Mouse (Mus musculus): Measurements from ENCODE around the gene Hist1h2be.
"Not testable (repeated sequence)": the region's sequence is repeated elsewhere in the genome, so short reads cannot be mapped to it uniquely, and the experiment has no call there.

The Hist1h2be gene

GRCm38 (mm10) chr13:23551146-23551834 lies 69.6 kb downstream of the Hist1h2be start, which contains the start of gene Hist1h4f:
Hist1h4f (minus strand) TSS chr13:23551648.
- peak; percentile 91 for DNase-seq (ENCODE audit: low spot score)

GRCm38 (mm10) chr13:23550761-23551145 lies 70.2 kb downstream of the Hist1h2be start:
- DNase-seq (ENCODE audit: low spot score) = no peak

GRCm38 (mm10) chr13:23546694-23547093 lies 74.2 kb downstream of the Hist1h2be start:
- no peak for DNase-seq (ENCODE audit: low spot score)

- not testable (repeated sequence) for DNase-seq (ENCODE audit: low spot score)
These were observed 76.2 kb downstream of the Hist1h2be start for GRCm38 (mm10) chr13:23544787-23545120.

GRCm38 (mm10) chr13:23543965-23544786 lies 76.7 kb downstream of the Hist1h2be start, which contains the start of gene Hist1h3f:
Hist1h3f (plus strand) TSS chr13:23544052.
- DNase-seq (ENCODE audit: low spot score) = peak; percentile 90

DNA sequence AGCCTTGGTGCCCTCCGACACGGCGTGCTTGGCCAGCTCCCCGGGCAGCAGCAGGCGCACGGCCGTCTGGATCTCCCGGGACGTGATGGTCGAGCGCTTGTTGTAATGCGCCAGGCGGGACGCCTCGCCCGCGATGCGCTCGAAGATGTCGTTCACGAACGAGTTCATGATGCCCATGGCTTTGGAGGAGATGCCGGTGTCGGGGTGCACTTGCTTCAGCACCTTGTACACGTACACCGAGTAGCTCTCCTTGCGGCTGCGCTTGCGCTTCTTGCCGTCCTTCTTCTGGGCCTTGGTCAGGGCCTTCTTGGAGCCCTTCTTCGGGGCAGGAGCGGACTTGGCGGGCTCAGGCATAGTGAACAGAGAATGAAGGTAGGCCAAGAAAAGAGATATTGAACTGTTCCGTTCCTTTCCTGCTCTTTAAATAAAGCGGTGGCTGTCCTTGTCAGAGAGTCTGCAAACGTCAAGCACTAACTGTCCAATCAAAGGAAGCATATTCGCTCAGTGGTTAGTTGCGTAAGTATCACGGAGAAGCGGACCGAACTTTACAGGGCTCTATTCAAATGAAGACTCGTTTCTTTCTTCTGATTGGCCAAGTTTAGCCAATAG lies 77.8 kb downstream of the Hist1h2be start, which contains the start of gene Hist1h2bh:
Gene Hist1h2bh (minus strand): TSS at position 394 of the 609 bp plus-strand sequence.
- DNase-seq (ENCODE audit: low spot score) = peak; percentile 85

DNA sequence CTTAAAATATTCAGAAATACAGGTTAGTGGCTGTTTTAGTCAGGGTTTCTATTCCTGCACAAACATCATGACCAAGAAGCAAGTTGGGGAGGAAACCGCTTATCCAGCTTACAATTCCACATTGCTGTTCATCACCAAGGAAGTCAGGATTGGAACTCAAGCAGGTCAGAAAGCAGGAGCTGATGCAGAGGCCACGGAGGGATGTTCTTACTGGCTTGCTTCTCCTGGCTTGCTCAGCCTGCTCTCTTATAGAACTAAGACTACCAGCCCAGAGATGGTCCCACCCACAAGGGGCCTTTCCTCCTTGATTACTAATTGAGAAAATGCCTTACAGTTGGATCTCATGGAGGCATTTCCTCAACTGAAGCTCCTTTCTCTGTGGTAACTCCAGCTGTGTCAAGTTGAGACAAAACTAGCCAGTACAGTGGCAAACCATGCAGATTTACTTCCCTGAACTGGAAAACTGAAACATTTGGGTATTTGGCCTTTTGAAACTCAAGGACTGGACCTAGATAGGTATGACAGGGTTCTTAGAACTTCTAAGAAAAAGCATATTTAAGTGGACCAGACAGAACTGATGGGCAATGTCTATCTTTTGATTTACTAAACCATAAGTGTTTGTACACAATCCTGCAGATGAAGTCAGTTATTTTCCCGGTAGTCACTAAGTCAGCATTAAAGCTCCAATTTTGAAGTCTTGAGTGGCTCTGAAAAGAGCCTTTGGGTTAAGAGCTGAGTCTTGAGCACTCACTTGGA lies 78.5 kb downstream of the Hist1h2be start:
- DNase-seq (ENCODE audit: low spot score) = not testable (repeated sequence)

DNA sequence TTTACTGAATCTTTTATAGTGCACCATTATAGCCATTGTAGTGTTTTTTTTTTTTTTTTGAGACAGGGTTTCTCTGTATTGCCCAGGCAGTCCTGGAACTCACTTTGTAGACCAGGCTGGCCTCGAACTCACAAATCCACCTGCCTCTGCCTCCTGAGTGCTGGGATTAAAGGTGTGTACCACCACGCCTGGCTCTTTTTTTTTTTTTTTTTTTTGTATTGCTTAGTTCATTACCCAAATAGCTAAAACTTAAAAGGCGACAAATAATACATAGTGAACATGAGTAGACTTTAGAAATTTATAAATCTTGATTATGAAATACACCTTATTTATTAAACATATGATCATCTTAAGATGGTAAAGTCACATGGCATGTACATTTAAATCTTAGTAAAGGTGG lies 79.4 kb downstream of the Hist1h2be start:
- DNase-seq (ENCODE audit: low spot score) = no peak

GRCm38 (mm10) chr13:23539821-23540220 lies 81.1 kb downstream of the Hist1h2be start:
- DNase-seq (ENCODE audit: low spot score) = not testable (repeated sequence)

DNA sequence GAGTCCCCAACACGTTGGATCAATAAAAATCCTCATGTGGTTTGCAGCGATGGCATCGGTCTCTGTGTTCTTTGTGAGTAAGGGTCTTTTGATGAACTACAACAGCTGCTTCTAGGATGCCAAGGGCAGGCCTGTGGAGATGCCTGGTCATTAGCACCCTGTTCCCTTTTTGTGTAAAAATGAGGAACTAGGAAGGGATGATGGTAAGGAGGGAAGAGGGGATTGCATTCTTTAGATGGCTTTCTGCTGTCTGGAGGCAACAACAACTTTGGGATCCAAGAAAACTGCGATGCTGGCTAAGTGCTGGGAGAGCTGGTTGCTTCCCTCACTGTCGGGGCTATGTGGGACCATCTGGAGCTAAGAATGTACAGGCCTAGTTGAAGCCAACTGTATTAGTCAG lies 82.7 kb downstream of the Hist1h2be start:
- no peak for DNase-seq (ENCODE audit: low spot score)

DNA sequence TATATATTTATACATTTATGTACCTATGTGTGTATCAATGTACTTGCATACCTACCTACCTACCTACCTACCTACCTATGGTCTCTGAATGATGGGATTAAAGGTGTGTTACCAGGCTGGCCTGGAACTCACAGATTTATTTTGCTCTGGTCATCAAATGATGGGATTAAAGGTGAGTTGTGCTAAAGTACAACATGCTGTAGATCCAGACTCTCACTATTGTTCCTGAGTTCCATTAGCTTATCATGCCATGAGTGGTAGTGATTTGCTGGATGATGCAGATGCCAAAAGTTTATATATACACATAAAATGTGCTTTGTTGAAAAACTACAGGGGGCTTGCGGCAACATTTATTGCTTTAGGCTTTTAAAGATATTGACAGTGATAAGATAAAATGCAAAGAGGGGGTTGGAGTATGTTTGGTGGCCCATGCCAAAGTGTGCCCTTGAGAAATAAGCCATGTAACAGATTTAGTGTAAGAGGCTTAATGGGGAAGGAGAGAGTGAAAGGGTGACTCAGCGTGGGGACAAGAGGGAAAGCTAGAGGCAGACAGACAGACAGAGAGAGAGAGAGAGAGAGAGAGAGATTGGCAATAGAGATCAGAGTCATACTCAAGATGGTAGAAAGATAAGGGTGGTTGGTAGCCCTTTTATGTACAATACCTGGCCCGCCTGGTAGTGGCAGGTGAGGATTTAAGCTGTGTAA lies 83.8 kb downstream of the Hist1h2be start:
- no peak for DNase-seq (ENCODE audit: low spot score)

DNA sequence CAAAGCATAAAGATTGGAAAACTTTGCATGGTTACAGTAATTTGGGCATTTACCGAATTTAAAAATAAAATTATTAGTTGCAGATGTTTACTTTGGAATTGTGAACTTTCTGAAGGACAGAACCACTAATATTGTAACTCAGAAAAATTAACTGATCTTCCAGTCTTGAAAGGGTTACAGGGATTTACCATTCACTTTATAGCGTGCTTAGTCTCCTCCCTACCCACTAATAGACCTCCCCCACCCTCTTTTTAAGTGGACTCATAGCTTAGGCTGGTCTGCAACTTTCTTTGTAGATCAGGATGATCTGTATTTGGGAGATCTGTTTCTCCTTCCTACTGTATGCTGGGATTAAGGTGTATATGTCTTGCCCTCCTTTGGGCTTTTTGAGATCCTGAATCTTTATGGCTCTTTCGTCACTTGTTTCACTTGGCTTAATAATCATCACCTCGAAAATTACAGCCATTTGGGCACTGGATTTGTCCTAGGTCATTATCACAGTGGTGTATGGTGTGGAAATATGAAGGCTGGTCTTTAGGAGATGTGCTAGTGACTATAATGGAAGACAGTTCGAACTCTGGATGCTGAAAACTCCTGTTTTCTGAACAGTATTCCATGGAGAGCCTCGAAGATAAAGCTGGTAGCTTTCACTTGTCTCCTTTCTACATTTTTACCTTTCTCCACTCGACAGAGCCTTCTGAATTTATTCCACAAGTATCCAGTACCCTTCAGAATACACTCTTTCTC lies 84.7 kb downstream of the Hist1h2be start:
- DNase-seq (ENCODE audit: low spot score) = no peak

DNA sequence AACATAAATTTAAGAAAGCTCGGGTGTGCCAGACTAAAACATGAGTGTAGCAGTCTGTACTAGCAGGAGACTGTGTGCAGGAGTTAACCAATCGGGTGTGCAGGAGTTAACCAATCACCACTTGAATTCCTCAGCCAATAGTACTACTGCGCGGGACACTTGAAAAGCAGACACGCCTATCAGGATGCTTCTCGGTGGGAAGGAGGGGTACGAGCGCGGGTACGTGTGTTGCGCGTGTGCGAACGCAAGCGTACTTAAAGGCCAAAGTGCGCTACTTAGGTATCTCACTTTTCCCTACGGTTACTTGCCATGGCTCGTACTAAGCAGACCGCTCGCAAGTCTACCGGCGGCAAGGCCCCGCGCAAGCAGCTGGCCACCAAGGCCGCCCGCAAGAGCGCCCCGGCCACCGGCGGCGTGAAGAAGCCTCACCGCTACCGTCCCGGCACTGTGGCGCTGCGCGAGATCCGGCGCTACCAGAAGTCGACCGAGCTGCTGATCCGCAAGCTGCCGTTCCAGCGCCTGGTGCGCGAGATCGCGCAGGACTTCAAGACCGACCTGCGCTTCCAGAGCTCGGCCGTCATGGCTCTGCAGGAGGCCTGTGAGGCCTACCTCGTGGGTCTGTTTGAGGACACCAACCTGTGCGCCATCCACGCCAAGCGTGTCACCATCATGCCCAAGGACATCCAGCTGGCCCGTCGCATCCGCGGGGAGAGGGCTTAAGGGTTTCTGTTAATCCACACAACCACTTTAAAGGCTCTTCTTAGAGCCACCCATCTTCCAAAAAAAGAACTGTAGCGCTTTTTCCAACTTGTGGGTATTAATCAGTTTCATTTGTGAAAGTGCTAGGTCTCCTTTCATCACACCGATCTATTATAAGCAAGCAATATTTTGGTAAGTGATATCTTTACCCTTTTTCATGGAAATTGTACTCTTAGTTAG lies 85.5 kb downstream of the Hist1h2be start, which contains the start of gene Hist1h3g:
Gene Hist1h3g (plus strand): TSS at position 286 of the 939 bp plus-strand sequence.
- peak; percentile 91 for DNase-seq (ENCODE audit: low spot score)

DNA sequence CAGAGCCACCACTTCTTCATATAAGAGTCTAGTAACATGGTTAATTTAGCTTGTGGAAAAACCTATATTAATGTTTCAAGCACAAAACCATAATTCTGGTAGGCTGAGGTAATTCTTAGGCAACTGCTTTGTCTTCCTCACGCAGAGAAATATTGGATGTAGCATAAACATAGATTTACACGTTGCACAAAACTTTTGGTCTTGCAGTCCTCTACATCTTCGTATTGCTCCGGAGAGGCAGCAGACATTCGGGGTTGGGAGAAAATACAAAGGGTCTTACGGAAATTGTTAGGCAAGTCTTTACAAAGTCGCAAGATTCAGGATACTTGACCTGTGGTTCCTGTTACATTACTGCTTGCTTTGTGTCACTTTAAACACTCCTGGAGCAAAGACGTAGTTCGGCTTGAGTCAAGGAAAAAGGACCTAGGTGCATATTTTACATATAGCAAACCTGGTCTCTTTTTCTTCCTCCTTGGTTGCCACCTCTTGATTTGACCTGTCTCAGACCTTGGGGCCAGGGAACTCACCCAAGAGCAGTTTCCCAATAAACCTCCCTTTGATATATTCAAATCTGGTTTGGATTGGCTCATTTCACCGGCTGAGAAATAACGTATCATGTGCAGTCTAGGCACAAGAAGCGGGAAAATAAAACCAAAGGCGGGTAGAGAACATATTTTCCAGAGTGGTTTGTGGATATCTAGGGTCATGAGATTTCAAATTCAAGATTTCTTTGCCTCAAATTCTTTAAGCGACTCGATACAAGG lies 86.4 kb downstream of the Hist1h2be start:
- DNase-seq (ENCODE audit: low spot score) = no peak

Measured in left cerebral cortex, adult 11 months (tissue).